Comparison of ENCODE assay signal across 8 mouse cellular contexts in the genomic region with DNA sequence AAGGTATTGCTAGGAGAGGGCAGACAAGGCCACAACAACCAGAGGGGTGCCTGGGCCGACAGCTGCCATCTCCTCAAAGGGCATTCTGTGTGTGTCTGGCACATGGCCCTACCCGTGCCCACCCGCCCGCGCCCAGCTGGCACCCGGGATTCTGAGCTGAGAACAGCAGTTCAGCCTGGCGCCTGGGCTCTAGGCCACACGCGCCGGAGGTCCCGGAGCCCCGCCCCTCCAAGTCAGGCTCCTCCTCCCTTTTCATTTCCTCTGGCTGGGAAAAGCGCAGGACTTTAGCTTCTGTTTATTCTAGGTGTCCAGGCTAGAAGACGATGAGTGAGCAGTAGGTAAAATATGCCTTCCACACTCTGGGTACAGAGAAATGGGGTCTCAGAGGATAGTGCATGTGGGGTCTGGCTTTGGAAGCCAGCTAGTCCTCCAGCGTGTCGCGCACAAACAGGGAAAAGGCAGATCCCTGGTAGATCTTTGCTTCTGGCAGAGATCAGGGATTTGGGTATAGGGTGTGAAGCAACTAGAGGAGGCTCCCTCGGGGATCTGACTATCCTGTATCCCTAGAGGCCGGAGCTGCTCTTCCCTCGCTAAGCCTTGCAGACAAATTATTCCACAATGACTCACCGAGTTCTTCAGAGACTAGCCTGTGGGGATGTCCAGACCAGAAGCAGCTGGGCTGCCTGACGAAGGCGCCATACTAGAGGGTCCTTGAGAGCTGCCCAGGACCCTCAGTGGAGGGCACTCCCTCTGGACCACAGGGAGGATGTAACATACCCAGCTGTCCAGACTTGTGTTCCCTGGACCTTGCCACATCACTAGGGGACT. TPM values are rescaled to one million over a fixed set of nuclear protein-coding genes. Genes with fewer than 3 reads are reported as not detected.
A peak's percentile ranks its signal among the peaks of the same experiment; 100 is the strongest.
DNase-seq lines count a peak whose midpoint lies in the region; ATAC-seq and TF ChIP-seq lines count a peak whose summit lies in the region.

No protein-coding gene starts in this region.

- peak; percentile 21; the same call in 1 of the 2 replicates for TF ChIP-seq CTCF in small intestine, adult 2 months (IDR thresholded peaks at IDR 0.05; ENCODE audit: extremely low read depth, insufficient read length, insufficient replicate concordance, low read depth, low read length)

- H3K36me3 ChIP-seq in forebrain, embryonic 14.5 days (ENCODE audit: control insufficient read depth, insufficient read depth, low read length), result no peaks in the 10 kb centered on the region
- peaks cover 4% of the 10 kb centered on the region; the same call in 1 of the 2 replicates for H3K36me3 ChIP-seq in hindbrain, embryonic 10.5 days
- no peaks in the 10 kb centered on the region for H3K36me3 ChIP-seq in small intestine, adult 2 months (ENCODE audit: control insufficient read depth, insufficient read depth, low read length)

- H3K4me2 ChIP-seq in forebrain, embryonic 14.5 days (ENCODE audit: low read length), result peak overlapping the region; percentile 42

- WGBS in forebrain, embryonic 14.5 days, result 6% methylated on average over 23 of the region's 23 CpGs
- WGBS in hindbrain, embryonic 10.5 days, result 6% methylated on average over 23 of the region's 23 CpGs
- WGBS in small intestine, adult 2 months, result 9% methylated on average over 23 of the region's 23 CpGs

- no peak; the same call in 1 of the 2 replicates for TF ChIP-seq POLR2A in small intestine, adult 2 months (IDR thresholded peaks at IDR 0.05; ENCODE audit: low read depth, low read length)

- H3K9me3 ChIP-seq in forebrain, embryonic 14.5 days (replicated peaks; ENCODE audit: control insufficient read depth, low read length), result no peaks in the 10 kb centered on the region
- H3K9me3 ChIP-seq in hindbrain, embryonic 10.5 days, result no peaks in the 10 kb centered on the region

- peak overlapping the region; percentile 72 for H3K27ac ChIP-seq in brown adipose tissue, adult 24 weeks (replicated peaks; ENCODE audit: low read depth, low read length)
- H3K27ac ChIP-seq in forebrain, embryonic 14.5 days (ENCODE audit: low read depth, low read length), result peak overlapping the region; percentile 28
- peak overlapping the region; percentile 98 for H3K27ac ChIP-seq in hindbrain, embryonic 10.5 days
- peak overlapping the region; percentile 93 for H3K27ac ChIP-seq in small intestine, adult 2 months (ENCODE audit: insufficient read depth, low read depth, low read length)

- H3K27me3 ChIP-seq in forebrain, embryonic 14.5 days (replicated peaks; ENCODE audit: control insufficient read depth, insufficient read depth, low read length), result no peaks in the 10 kb centered on the region
- peaks cover 11% of the 10 kb centered on the region for H3K27me3 ChIP-seq in hindbrain, embryonic 10.5 days (ENCODE audit: insufficient read depth, poor library complexity, severe bottlenecking)
- H3K27me3 ChIP-seq in small intestine, adult 2 months (ENCODE audit: control insufficient read depth, insufficient read depth, low read length), result no peaks in the 10 kb centered on the region

- ATAC-seq in frontal cortex, adult (ENCODE audit: low TSS enrichment), result peak; percentile 56
- peak; percentile 76 for ATAC-seq in forebrain, embryonic 14.5 days

- peak overlapping the region; percentile 57 for H3K4me3 ChIP-seq in brown adipose tissue, adult 24 weeks (ENCODE audit: insufficient read depth, low read depth, low read length)
- peak overlapping the region; percentile 3; the same call in 1 of the 2 replicates for H3K4me3 ChIP-seq in forebrain, embryonic 14.5 days (ENCODE audit: low read depth, low read length)
- peak overlapping the region; percentile 45 for H3K4me3 ChIP-seq in hindbrain, embryonic 10.5 days
- peak overlapping the region; percentile 36 for H3K4me3 ChIP-seq in small intestine, adult 2 months (ENCODE audit: low read depth, low read length)

- H3K9ac ChIP-seq in forebrain, embryonic 14.5 days (ENCODE audit: low read length), result peak overlapping the region; percentile 17; the same call in 1 of the 2 replicates

- DNase-seq in frontal cortex, postnatal 14 days (ENCODE audit: low spot score in 2 of 2), result no peak
- peak; percentile 89 for DNase-seq in forebrain, embryonic 14.5 days (ENCODE audit: low spot score)
- DNase-seq in hindbrain, embryonic 10.5 days (ENCODE audit: low spot score), result peak; percentile 69
- peak; percentile 79 to 83 for DNase-seq in layer of hippocampus, postnatal 14 days (ENCODE audit: low spot score in 2 of 2)
- DNase-seq in lung, postnatal 14 days, result peak; percentile 81

- H3K4me1 ChIP-seq in brown adipose tissue, adult 24 weeks (ENCODE audit: control insufficient read depth, insufficient read depth, insufficient read length, low read length), result peaks cover 35% of the 10 kb centered on the region
- H3K4me1 ChIP-seq in forebrain, embryonic 14.5 days (ENCODE audit: control insufficient read depth, insufficient read depth, low read length), result peaks cover 40% of the 10 kb centered on the region
- H3K4me1 ChIP-seq in hindbrain, embryonic 10.5 days (replicated peaks), result peaks cover 62% of the 10 kb centered on the region
- peaks cover 41% of the 10 kb centered on the region for H3K4me1 ChIP-seq in small intestine, adult 2 months (ENCODE audit: control insufficient read depth, insufficient read depth, insufficient read length, low read length)

RNA-seq across cellular contexts. Expression of a gene that starts 2.2 kb away (rescaled TPM):
- polyA plus RNA-seq in brown adipose tissue, adult 24 weeks (2012; ENCODE audit: insufficient read depth, insufficient read length, missing spikeins), result 6.5 and 8.7 TPM in 2 replicates
- 41.2 and 44.2 TPM in 2 replicates for polyA plus RNA-seq in forebrain, embryonic 14.5 days (2014; fragmentation: Nextera tagmentation; extraction: Ambion mirVana)
- 61.6 and 63.9 TPM in 2 replicates for polyA plus RNA-seq in hindbrain, embryonic 10.5 days (2016; fragmentation: Nextera tagmentation; extraction: Ambion mirVana)
- total RNA-seq in layer of hippocampus, postnatal 14 days (2021), result 10 to 100 TPM; 66.5 to 73.8 TPM
- 84.1 and 251 TPM in 2 replicates for polyA plus RNA-seq in small intestine, adult 2 months (2012; rRNA removed)

RNA-seq across cellular contexts. Expression of a gene that starts 55.0 kb away (rescaled TPM):
- polyA plus RNA-seq in brown adipose tissue, adult 24 weeks (2012; ENCODE audit: insufficient read depth, insufficient read length, missing spikeins), result not detected in 2 replicates
- not detected in 2 replicates for polyA plus RNA-seq in forebrain, embryonic 14.5 days (2014; fragmentation: Nextera tagmentation; extraction: Ambion mirVana)
- not detected in 2 replicates for polyA plus RNA-seq in hindbrain, embryonic 10.5 days (2016; fragmentation: Nextera tagmentation; extraction: Ambion mirVana)
- total RNA-seq in layer of hippocampus, postnatal 14 days (2021), result not detected
- 138 and 67,254 TPM in 2 replicates for polyA plus RNA-seq in small intestine, adult 2 months (2012; rRNA removed)

Comparison
In these comparisons a context has a peak if more than half of its experiments do, and no peak if none do; other contexts are left out.
1. DNase-seq: peak in forebrain, embryonic 14.5 days (single experiment), hindbrain, embryonic 10.5 days (single experiment), layer of hippocampus, postnatal 14 days (2 of 2) and lung, postnatal 14 days (single experiment); none in frontal cortex, postnatal 14 days (0 of 2).
2. H3K27ac ChIP-seq: peak in every context shown above with its lines; median percentile 98 in hindbrain, embryonic 10.5 days; 93 in small intestine, adult 2 months; 72 in brown adipose tissue, adult 24 weeks; 28 in forebrain, embryonic 14.5 days.
3. H3K4me3 ChIP-seq: peak in every context shown above with its lines; median percentile 57 in brown adipose tissue, adult 24 weeks; 45 in hindbrain, embryonic 10.5 days; 36 in small intestine, adult 2 months; 3 in forebrain, embryonic 14.5 days.
4. RNA of a gene that starts 55.0 kb away (polyA plus RNA-seq): 138 to 67,254 TPM in small intestine, adult 2 months; not detected in brown adipose tissue, adult 24 weeks, not detected in forebrain, embryonic 14.5 days and not detected in hindbrain, embryonic 10.5 days; every median in the first group is over 100 times any median in the second.